Mouse (Mus musculus): ENCODE measurements around the gene Gm47841.

- no peak for TF ChIP-seq EP300 (optimal IDR thresholded peaks at IDR 0.05)
- TF ChIP-seq CTCF (IDR thresholded peaks at IDR 0.05; ENCODE audit: low read depth), result no peak
Observed at GRCm38 (mm10) chr15:101046039-101046526, 1.1 kb downstream of the Gm47841 start.

Data from stomach, postnatal 0 days (tissue).